Mouse (Mus musculus): Measurements from ENCODE around the gene Adamtsl1.

DNA sequence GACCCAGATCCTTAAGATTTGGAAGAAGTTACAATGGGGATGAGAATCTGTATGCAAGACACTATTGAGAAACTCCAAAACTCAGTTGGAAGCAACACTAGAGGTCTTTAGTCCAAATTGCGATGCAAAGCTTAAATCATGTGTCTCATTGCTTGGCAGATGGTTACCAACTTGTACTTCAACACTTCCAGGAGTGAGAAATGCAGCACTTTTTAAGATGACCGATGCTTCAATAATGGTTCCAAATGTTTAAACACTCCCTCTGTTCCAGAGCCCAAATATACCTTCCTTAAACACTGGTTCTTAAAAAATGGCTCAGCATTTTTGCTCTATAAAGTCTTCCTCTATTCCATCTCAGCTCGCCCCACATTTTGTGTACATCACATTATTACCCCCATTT, 499.7 kb downstream of the Adamtsl1 start:
- TF ChIP-seq MYOG (IDR thresholded peaks at IDR 0.05; ENCODE audit: control insufficient read depth, extremely low read depth, insufficient read length) (no peak), USF1 (IDR thresholded peaks at IDR 0.05; ENCODE audit: low read depth) (no peak), CTCF (IDR thresholded peaks at IDR 0.05; ENCODE audit: control insufficient read depth, insufficient read depth, insufficient read length) (no peak), MAX (IDR thresholded peaks at IDR 0.05) (no peak), MYOD1 (IDR thresholded peaks at IDR 0.05; ENCODE audit: control insufficient read depth, insufficient read length, low read depth) (no peak), CEBPB (IDR thresholded peaks at IDR 0.05; ENCODE audit: low read depth) (no peak), FOSL1 (IDR thresholded peaks at IDR 0.05; ENCODE audit: insufficient read depth, low read length, poor library complexity, severe bottlenecking) (no peak)
